Mouse (Mus musculus): ENCODE results near the gene Cd47.

- no peak for TF ChIP-seq CTCF (conservative IDR thresholded peaks at IDR 0.05 in 1 of 2, IDR thresholded peaks at IDR 0.05 in 1 of 2; ENCODE audit: low read depth in 2 of 2, low read length in 2 of 2)
- TF ChIP-seq ZNF384 (IDR thresholded peaks at IDR 0.05; ENCODE audit: low read depth, low read length) = no peak
- peak; percentile 19; the same call in 1 of the 2 replicates for TF ChIP-seq POLR2A (IDR thresholded peaks at IDR 0.05; ENCODE audit: low read depth, low read length)
- no peak for TF ChIP-seq EP300 (IDR thresholded peaks at IDR 0.05; ENCODE audit: low read length)
- TF ChIP-seq SMC3 (IDR thresholded peaks at IDR 0.05; ENCODE audit: low read depth, low read length) = no peak
- no peak for TF ChIP-seq NRF1 (IDR thresholded peaks at IDR 0.05; ENCODE audit: low read depth, low read length)
- TF ChIP-seq TBP (conservative IDR thresholded peaks at IDR 0.05; ENCODE audit: low read depth, low read length) = no peak
- no peak for TF ChIP-seq POLR2AphosphoS2 (IDR thresholded peaks at IDR 0.05; ENCODE audit: low read depth, low read length)
- TF ChIP-seq CHD2 (IDR thresholded peaks at IDR 0.05; ENCODE audit: low read length) = no peak
- TF ChIP-seq E2F4 (IDR thresholded peaks at IDR 0.05; ENCODE audit: insufficient replicate concordance, low read depth, low read length) = no peak
- TF ChIP-seq ZC3H11A (IDR thresholded peaks at IDR 0.05; ENCODE audit: low read depth, low read length) = no peak
Observed at GRCm38 (mm10) chr16:49950340-49950739, 150.0 kb downstream of the Cd47 start.
